Mouse (Mus musculus) myocyte (in vitro differentiated cells): ENCODE results near the gene Fam168a.

Experiments
- E2F4 ChIP-seq: IDR thresholded peaks from one replicate; pipeline ENCODE4 v1.6.1; 2011; ENCODE audit warnings: mild to moderate bottlenecking, control low read depth, moderate library complexity; ENCODE audit not compliant: insufficient read depth
- MAX ChIP-seq: IDR thresholded peaks from one replicate; pipeline ENCODE4 v1.6.1; 2011; ENCODE audit warnings: low read depth, mild to moderate bottlenecking, control low read depth
- MYOD1 ChIP-seq, 3 experiments: IDR thresholded peaks; one replicate each; pipeline ENCODE4 v1.6.1; 2011; ENCODE audit warnings: control low read depth in 2 of 3, low read depth in 2 of 3, mild to moderate bottlenecking in 2 of 3, moderate library complexity in 1 of 3; ENCODE audit not compliant: insufficient read length in 2 of 3, control insufficient read depth in 1 of 3
- POLR2A ChIP-seq: IDR thresholded peaks from one replicate; pipeline ENCODE4 v1.6.1; 2011; ENCODE audit warnings: low read depth, mild to moderate bottlenecking, control low read depth, moderate library complexity; ENCODE audit not compliant: insufficient read length
- POLR2AphosphoS2 ChIP-seq: IDR thresholded peaks from one replicate; pipeline ENCODE4 v1.6.1; 2011; ENCODE audit warnings: low read depth, control low read depth; ENCODE audit not compliant: insufficient read length
- USF1 ChIP-seq: IDR thresholded peaks from one replicate; pipeline ENCODE4 v1.6.1; 2011; ENCODE audit warnings: low read depth, mild to moderate bottlenecking, control low read depth, moderate library complexity

GRCm38 (mm10) chr7:100862353-100862752 lies 155.9 kb downstream of the Fam168a start:
- TF ChIP-seq POLR2A, result no peak
- no peak for TF ChIP-seq MAX
- no peak for TF ChIP-seq MYOD1 (IDR thresholded peaks at IDR 0.05; ENCODE audit: control insufficient read depth in 1 of 3, insufficient read length in 2 of 3, low read depth in 2 of 3)
- no peak for TF ChIP-seq USF1
- TF ChIP-seq POLR2AphosphoS2, result no peak
- TF ChIP-seq E2F4, result no peak
